Mouse (Mus musculus) stomach, embryonic 16.5 days (tissue): ENCODE measurements around the gene Tmc6. TPM values are rescaled to one million over a fixed set of nuclear protein-coding genes. Genes with fewer than 3 reads are reported as not detected.

Source experiments
- ATAC-seq: fragments of 200-750 bp; cut with Nextera tagmentation; 2 replicates; pipeline ENCODE4 v1.8.0; 2017; ENCODE audit warnings: moderate number of reproducible peaks, moderate TSS enrichment; ENCODE audit not compliant: insufficient read depth, low FRiP score
- H3K27ac ChIP-seq: fragments of 300-500 bp; sonication (generic); 2 replicates; pipeline ENCODE4 v1.5.1; 2014; ENCODE audit warnings: low read length
- H3K27me3 ChIP-seq: fragments of 300-500 bp; sonication (generic); 2 replicates; pipeline ENCODE4 v1.6.1; 2014; ENCODE audit warnings: low read length, control low read depth, mixed read lengths; ENCODE audit not compliant: control insufficient read depth, insufficient read depth
- H3K36me3 ChIP-seq: fragments of 300-500 bp; sonication (generic); 2 replicates; pipeline ENCODE4 v1.6.1; 2014; ENCODE audit warnings: low read length; ENCODE audit not compliant: control insufficient read depth, insufficient read depth
- H3K4me1 ChIP-seq: fragments of 300-500 bp; sonication (generic); 2 replicates; pipeline ENCODE4 v1.6.1; 2014; ENCODE audit warnings: low read length, control low read depth, mixed read lengths; ENCODE audit not compliant: control insufficient read depth, insufficient read depth
- H3K4me2 ChIP-seq: fragments of 300-500 bp; sonication (generic); 2 replicates; pipeline ENCODE4 v1.6.1; 2014; ENCODE audit warnings: low read depth, low read length, mixed read lengths
- H3K4me3 ChIP-seq: fragments of 300-500 bp; sonication (generic); replicated peaks from 2 replicates; pipeline ENCODE4 v1.5.1; 2014; ENCODE audit warnings: mild to moderate bottlenecking, low read length
- H3K9ac ChIP-seq: fragments of 300-500 bp; sonication (generic); 2 replicates; pipeline ENCODE4 v1.6.1; 2014; ENCODE audit warnings: low read length
- H3K9me3 ChIP-seq: fragments of 300-500 bp; sonication (generic); replicated peaks from 2 replicates; pipeline ENCODE4 v1.6.1; 2016; ENCODE audit warnings: low read length, control low read depth; ENCODE audit not compliant: control insufficient read depth
- WGBS: fragments of 180-500 bp; shearing (Covaris S2); extraction: QIAGEN DNeasy Blood & Tissue Kit; methylation state at CpG from one replicate; pipeline ENCODE4 v1.1.7; 2014; 5-methylcytosine and 5-hydroxymethylcytosine counted together
- polyA plus RNA-seq: library from polyadenylated mRNA; unstranded; fragments of >200 nt; fragmentation: Nextera tagmentation; extraction: Ambion mirVana; gene quantifications from 2 replicates; pipeline ENCODE4 v1.2.1, GENCODE M21; 2015

Tmc6 gene
- polyA plus RNA-seq, 1 experiment from 2014 or later, result 31.6 TPM

DNA sequence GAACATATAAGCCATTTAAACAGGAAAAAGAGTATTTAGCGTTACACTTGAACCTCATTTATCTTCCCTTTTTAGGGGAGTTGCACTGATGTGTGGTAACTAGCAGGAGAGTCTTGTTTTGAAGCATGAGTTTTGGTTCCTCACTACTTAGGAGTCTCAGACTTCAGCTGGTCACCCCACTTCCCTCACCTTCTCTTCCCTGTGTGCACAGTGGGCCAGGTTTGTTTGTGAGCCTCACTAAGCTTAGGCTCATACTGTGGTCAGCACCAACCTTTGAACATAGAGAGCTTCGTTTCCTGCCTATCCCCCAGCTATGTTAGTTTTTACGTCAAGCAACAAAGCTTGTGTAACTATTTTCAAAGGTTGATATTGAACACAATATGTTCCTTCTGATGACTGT, 63.2 kb downstream of the Tmc6 start:
- ATAC-seq, result no peak
- Histone ChIP-seq H3K9ac (no peak overlapping the region), H3K9me3 (no peaks in the 10 kb centered on the region), H3K27me3 (no peaks in the 10 kb centered on the region), H3K4me2 (no peak overlapping the region), H3K27ac (no peak overlapping the region), H3K36me3 (peaks cover 17% of the 10 kb centered on the region; the same call in 1 of the 2 replicates), H3K4me1 (no peaks in the 10 kb centered on the region), H3K4me3 (no peak overlapping the region)
- 84% methylated on average over 3 of the region's 3 CpGs for WGBS

Other genes starting within 250 kb of the Tmc6 start
- 10.2 and 10.5 TPM in 2 replicates for gene Tnrc6c, start 127.9 kb downstream of the Tmc6 start, polyA plus RNA-seq
- gene Tmc8, start 122 bp downstream of the Tmc6 start, polyA plus RNA-seq, result 3.2 and 3.7 TPM in 2 replicates
- gene 6030468B19Rik, start 15.5 kb upstream of the Tmc6 start, polyA plus RNA-seq, result 2.5 and 4.7 TPM in 2 replicates
- 0.16 and 0.68 TPM in 2 replicates for gene Gm20708, start 27.5 kb upstream of the Tmc6 start, polyA plus RNA-seq
- gene Syngr2, start 27.5 kb upstream of the Tmc6 start, polyA plus RNA-seq, result 129 and 157 TPM in 2 replicates
- gene Afmid, start 43.7 kb upstream of the Tmc6 start, polyA plus RNA-seq, result 6.8 and 8.5 TPM in 2 replicates
- gene Tk1, start 43.9 kb upstream of the Tmc6 start, polyA plus RNA-seq, result 120 and 128 TPM in 2 replicates
- gene Birc5, start 67.1 kb upstream of the Tmc6 start, polyA plus RNA-seq, result 230 and 247 TPM in 2 replicates
- not detected in 2 replicates for gene Tmem235, start 78.6 kb upstream of the Tmc6 start, polyA plus RNA-seq
- gene Tha1, start 91.3 kb upstream of the Tmc6 start, polyA plus RNA-seq, result 6.8 and 8.2 TPM in 2 replicates
- gene Socs3, start 187.8 kb upstream of the Tmc6 start, polyA plus RNA-seq, result 16.1 and 17.4 TPM in 2 replicates
- 32.1 and 37.1 TPM in 2 replicates for gene Pgs1, start 204.1 kb upstream of the Tmc6 start, polyA plus RNA-seq